Mouse (Mus musculus): ENCODE measurements around the gene Adamts2. TPM values are rescaled to one million over a fixed set of nuclear protein-coding genes. Genes with fewer than 3 reads are reported as not detected.

Adamts2 gene
- polyA plus RNA-seq, 1 experiment: 8.2 TPM

GRCm38 (mm10) chr11:50713610-50714202 lies 111.8 kb downstream of the Adamts2 start:
- TF ChIP-seq CTCF (IDR thresholded peaks at IDR 0.05; ENCODE audit: borderline replicate concordance, extremely low read depth, insufficient read depth, insufficient read length) (no peak), POLR2A (IDR thresholded peaks at IDR 0.05; ENCODE audit: borderline replicate concordance, extremely low read depth, insufficient read depth, insufficient read length, poor library complexity, severe bottlenecking) (no peak)
- DNase-seq (ENCODE audit: low read depth): peak; percentile 6

GRCm38 (mm10) chr11:50715091-50715490 lies 113.2 kb downstream of the Adamts2 start:
- TF ChIP-seq POLR2A (IDR thresholded peaks at IDR 0.05; ENCODE audit: borderline replicate concordance, extremely low read depth, insufficient read depth, insufficient read length, poor library complexity, severe bottlenecking): no peak
- TF ChIP-seq CTCF (IDR thresholded peaks at IDR 0.05; ENCODE audit: borderline replicate concordance, extremely low read depth, insufficient read depth, insufficient read length): no peak
- no peak for DNase-seq (ENCODE audit: low read depth)

- TF ChIP-seq POLR2A (IDR thresholded peaks at IDR 0.05; ENCODE audit: borderline replicate concordance, extremely low read depth, insufficient read depth, insufficient read length, poor library complexity, severe bottlenecking) (no peak), CTCF (IDR thresholded peaks at IDR 0.05; ENCODE audit: borderline replicate concordance, extremely low read depth, insufficient read depth, insufficient read length) (no peak)
- no peak for DNase-seq (ENCODE audit: low read depth)
Observed at GRCm38 (mm10) chr11:50717381-50717897, 115.6 kb downstream of the Adamts2 start.

GRCm38 (mm10) chr11:50718862-50719261 lies 117.0 kb downstream of the Adamts2 start:
- no peak for DNase-seq (ENCODE audit: low read depth)

GRCm38 (mm10) chr11:50720421-50720820 lies 118.5 kb downstream of the Adamts2 start:
- DNase-seq (ENCODE audit: low read depth): no peak
- TF ChIP-seq CTCF (IDR thresholded peaks at IDR 0.05; ENCODE audit: borderline replicate concordance, extremely low read depth, insufficient read depth, insufficient read length) (no peak), POLR2A (IDR thresholded peaks at IDR 0.05; ENCODE audit: borderline replicate concordance, extremely low read depth, insufficient read depth, insufficient read length, poor library complexity, severe bottlenecking) (no peak)

More at GRCm38 (mm10) chr11:50718862-50719261, 117.0 kb downstream of the Adamts2 start:
- TF ChIP-seq POLR2A (IDR thresholded peaks at IDR 0.05; ENCODE audit: borderline replicate concordance, extremely low read depth, insufficient read depth, insufficient read length, poor library complexity, severe bottlenecking) (no peak), CTCF (IDR thresholded peaks at IDR 0.05; ENCODE audit: borderline replicate concordance, extremely low read depth, insufficient read depth, insufficient read length) (no peak)

GRCm38 (mm10) chr11:50720856-50721550 lies 119.1 kb downstream of the Adamts2 start:
- TF ChIP-seq POLR2A (IDR thresholded peaks at IDR 0.05; ENCODE audit: borderline replicate concordance, extremely low read depth, insufficient read depth, insufficient read length, poor library complexity, severe bottlenecking) (no peak), CTCF (IDR thresholded peaks at IDR 0.05; ENCODE audit: borderline replicate concordance, extremely low read depth, insufficient read depth, insufficient read length) (peak; percentile 22; the same call in 1 of the 2 replicates)
- DNase-seq (ENCODE audit: low read depth): peak; percentile 61

- TF ChIP-seq CTCF (IDR thresholded peaks at IDR 0.05; ENCODE audit: borderline replicate concordance, extremely low read depth, insufficient read depth, insufficient read length): no peak
- no peak for TF ChIP-seq POLR2A (IDR thresholded peaks at IDR 0.05; ENCODE audit: borderline replicate concordance, extremely low read depth, insufficient read depth, insufficient read length, poor library complexity, severe bottlenecking)
Observed at GRCm38 (mm10) chr11:50725595-50725994, 123.7 kb downstream of the Adamts2 start.

GRCm38 (mm10) chr11:50726035-50726434 lies 124.2 kb downstream of the Adamts2 start:
- DNase-seq (ENCODE audit: low read depth): no peak
- no peak for TF ChIP-seq CTCF (IDR thresholded peaks at IDR 0.05; ENCODE audit: borderline replicate concordance, extremely low read depth, insufficient read depth, insufficient read length)
- no peak for TF ChIP-seq POLR2A (IDR thresholded peaks at IDR 0.05; ENCODE audit: borderline replicate concordance, extremely low read depth, insufficient read depth, insufficient read length, poor library complexity, severe bottlenecking)

More at GRCm38 (mm10) chr11:50725595-50725994, 123.7 kb downstream of the Adamts2 start:
- DNase-seq (ENCODE audit: low read depth): no peak

GRCm38 (mm10) chr11:50733146-50733545 lies 131.3 kb downstream of the Adamts2 start:
- no peak for TF ChIP-seq CTCF (IDR thresholded peaks at IDR 0.05; ENCODE audit: borderline replicate concordance, extremely low read depth, insufficient read depth, insufficient read length)
- TF ChIP-seq POLR2A (IDR thresholded peaks at IDR 0.05; ENCODE audit: borderline replicate concordance, extremely low read depth, insufficient read depth, insufficient read length, poor library complexity, severe bottlenecking): no peak
- no peak for DNase-seq (ENCODE audit: low read depth)

- no peak for DNase-seq (ENCODE audit: low read depth)
- TF ChIP-seq CTCF (IDR thresholded peaks at IDR 0.05; ENCODE audit: borderline replicate concordance, extremely low read depth, insufficient read depth, insufficient read length) (peak; percentile 23; the same call in 1 of the 2 replicates), POLR2A (IDR thresholded peaks at IDR 0.05; ENCODE audit: borderline replicate concordance, extremely low read depth, insufficient read depth, insufficient read length, poor library complexity, severe bottlenecking) (no peak)
Observed at GRCm38 (mm10) chr11:50734129-50734528, 132.2 kb downstream of the Adamts2 start.

- no peak for DNase-seq (ENCODE audit: low read depth)
- no peak for TF ChIP-seq CTCF (IDR thresholded peaks at IDR 0.05; ENCODE audit: borderline replicate concordance, extremely low read depth, insufficient read depth, insufficient read length)
Observed at GRCm38 (mm10) chr11:50736548-50736947, 134.7 kb downstream of the Adamts2 start.

Data from brain, embryonic 14.5 days (tissue).